Mouse (Mus musculus): ENCODE measurements around the gene Ttll6. TPM values are rescaled to one million over a fixed set of nuclear protein-coding genes. Genes with fewer than 3 reads are reported as not detected.

Ttll6 gene
- total RNA-seq, 1 experiment from 2014 or later = not detected

Other genes starting within 250 kb of the Ttll6 start
- gene B4galnt2, start 218.9 kb upstream of the Ttll6 start, total RNA-seq (2017) = 2.0 and 2.1 TPM in 2 replicates
- gene Igf2bp1, start 127.8 kb upstream of the Ttll6 start, total RNA-seq (2017) = not detected in 2 replicates
- gene Gip, start 109.2 kb upstream of the Ttll6 start, total RNA-seq (2017) = not detected in 2 replicates
- 41.1 and 49.6 TPM in 2 replicates for gene Snf8, start 98.9 kb upstream of the Ttll6 start, total RNA-seq (2017)
- 31.0 and 34.1 TPM in 2 replicates for gene Ube2z, start 68.4 kb upstream of the Ttll6 start, total RNA-seq (2017)
- gene Atp5g1, start 58.1 kb upstream of the Ttll6 start, total RNA-seq (2017) = 7.6 and 10.8 TPM in 2 replicates
- gene Calcoco2, start 21.8 kb upstream of the Ttll6 start, total RNA-seq (2017) = not detected in 2 replicates
- not detected in 2 replicates for gene Hoxb13, start 60.5 kb downstream of the Ttll6 start, total RNA-seq (2017)
- not detected in 2 replicates for gene Hoxb9, start 137.7 kb downstream of the Ttll6 start, total RNA-seq (2017)
- not detected in 2 replicates for gene Hoxb8, start 148.1 kb downstream of the Ttll6 start, total RNA-seq (2017)
- gene Hoxb7, start 152.8 kb downstream of the Ttll6 start, total RNA-seq (2017) = not detected in 2 replicates
- gene Hoxb6, start 158.7 kb downstream of the Ttll6 start, total RNA-seq (2017) = not detected in 2 replicates
- gene Hoxb5, start 169.6 kb downstream of the Ttll6 start, total RNA-seq (2017) = 0.25 TPM in 1 of 2 replicates, not detected in the other
- 2.0 and 4.2 TPM in 2 replicates for gene Hoxb4, start 184.5 kb downstream of the Ttll6 start, total RNA-seq (2017)
- gene Hoxb3, start 189.5 kb downstream of the Ttll6 start, total RNA-seq (2017) = 0.70 and 0.86 TPM in 2 replicates
- gene Hoxb2, start 216.7 kb downstream of the Ttll6 start, total RNA-seq (2017) = 0.12 TPM in 1 of 2 replicates, not detected in the other
- gene Hoxb1, start 232.0 kb downstream of the Ttll6 start, total RNA-seq (2017) = not detected in 2 replicates

Measured in neutrophil, adult 5-6 weeks (primary cell).